Mouse (Mus musculus) spleen, postnatal 14 days (tissue): ENCODE measurements around the gene Dohh.

ENCODE experiments used
- DNase-seq, 2 experiments: peaks; one replicate each; pipeline ENCODE4 v3.0.0; 2021 to 2022; ENCODE audit warnings: low spot score in 2 of 2

Gene Dohh

DNA sequence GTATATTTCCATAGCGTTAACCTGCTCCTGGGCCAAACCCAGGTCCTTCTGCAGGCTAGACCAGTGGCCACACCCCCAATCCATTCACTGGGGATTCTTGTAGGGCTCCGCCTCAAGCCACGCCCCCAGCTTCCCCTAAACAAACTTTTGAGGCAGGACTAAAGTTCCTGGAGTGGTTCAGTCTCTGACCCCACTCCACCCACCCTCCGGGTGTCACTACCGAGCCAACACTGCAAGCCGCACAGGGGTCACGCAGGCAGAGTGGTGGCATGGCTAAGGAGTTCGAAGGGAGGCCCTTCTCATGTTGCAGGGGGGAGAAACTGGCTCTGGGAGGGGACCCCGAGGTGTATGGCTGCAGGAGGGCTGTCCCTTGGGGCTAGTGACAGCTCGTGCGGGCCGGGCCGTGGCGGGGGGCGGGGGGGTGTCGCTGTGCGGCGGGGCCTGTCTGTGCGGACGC is 45.4 kb downstream of the Dohh start:
- peak; percentile 67 to 73 for DNase-seq

DNA sequence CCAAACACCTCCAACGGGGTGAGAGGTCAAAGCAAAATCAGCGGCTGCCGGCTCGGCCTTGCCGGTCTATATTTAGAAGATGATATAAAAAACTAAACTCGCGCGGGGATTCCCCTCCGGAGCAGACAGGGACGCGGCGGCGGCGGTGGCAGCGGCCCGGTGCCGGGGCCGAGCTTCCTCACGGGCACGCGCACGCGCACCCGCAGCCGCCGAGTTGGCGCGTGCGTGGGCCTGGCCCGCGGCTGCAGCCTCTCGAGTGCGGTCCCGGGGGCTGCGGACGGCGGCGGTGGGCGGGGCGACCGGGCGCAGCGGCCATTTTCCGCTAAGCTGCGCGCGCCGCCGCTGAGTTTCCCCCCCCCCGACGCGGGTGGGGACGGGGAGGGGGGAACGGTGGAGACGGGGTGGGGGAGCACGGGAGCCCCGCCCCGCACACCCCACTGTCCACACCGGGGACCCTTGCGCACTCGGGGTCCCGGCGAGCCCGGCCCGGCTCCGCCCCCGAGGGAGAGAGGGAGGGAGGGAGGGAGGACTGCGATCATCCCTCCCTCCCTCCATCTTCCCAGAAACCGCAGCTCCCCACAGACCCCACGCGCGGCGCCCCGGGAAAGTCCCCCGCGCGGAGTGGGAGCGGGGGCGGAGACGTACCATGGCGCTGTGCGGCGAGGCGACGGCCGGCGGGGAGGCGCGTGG is 46.1 kb downstream of the Dohh start:
- DNase-seq: peak; percentile 54 to 71

DNA sequence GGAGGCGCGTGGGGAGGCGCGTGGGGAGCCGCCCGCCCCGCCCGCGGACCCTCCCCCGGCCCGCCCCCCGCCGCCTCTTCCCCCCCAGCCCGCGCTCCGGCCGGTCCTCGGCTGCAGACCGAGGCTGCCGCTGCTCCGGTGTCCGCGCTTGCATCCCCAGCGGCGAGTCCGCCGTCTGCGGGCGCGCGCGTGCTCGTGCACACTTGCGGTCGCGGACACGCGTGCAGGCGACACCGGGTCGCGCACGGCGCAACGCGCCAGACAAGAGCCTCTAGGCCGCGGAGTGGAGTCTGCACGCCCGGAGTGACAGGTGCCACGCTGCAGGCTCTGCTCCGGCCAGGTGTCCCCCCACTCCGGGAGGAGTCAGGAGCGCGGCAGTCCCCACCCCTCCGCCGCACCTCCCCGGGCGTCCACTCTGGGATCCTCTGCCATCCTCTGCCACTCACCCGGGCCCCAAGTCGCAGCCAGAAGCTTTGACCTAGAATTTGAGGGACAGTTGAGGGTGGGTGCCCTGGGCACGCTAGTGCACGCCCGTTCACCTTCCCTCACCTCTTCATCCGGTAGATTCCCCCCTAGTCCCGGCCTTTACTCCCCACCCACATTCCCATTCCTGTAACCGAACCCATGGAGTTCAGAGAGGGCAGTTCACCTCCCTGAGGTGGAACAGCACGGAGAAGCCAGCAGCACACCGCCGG is 46.8 kb downstream of the Dohh start:
- DNase-seq: peak in 1 of 2 experiments; percentile 15

DNA sequence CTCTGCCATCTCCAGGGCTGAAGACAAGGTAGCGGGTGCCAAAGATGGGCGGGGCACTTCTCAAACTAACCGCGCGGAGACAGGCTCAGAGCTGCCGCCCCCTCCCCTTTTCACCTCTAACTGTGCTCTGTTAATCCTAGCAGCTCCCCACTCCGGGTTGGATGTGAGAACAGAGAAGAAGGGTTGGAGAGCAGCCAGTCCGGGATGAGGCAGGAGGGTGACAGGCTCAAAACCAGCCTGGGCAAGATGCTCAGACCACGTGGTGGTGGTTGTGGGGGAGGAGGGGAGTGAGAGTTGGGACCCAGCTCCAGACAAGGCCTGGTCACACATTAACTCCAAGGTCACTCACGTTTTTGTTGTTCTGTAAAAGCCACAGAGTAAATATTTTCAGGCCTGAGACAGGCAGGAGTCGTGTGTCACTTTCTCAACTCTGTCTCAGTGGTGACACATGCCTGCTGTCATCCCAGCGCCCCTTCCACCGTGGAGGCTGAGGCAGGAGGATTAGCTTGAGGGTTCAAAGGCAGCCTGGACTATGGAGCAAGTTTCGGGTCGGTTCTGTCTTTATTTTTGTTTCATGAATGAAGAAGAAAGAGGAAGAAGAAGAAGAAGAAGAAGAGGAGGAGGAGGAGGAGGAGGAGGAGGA is 47.4 kb downstream of the Dohh start:
- peak in 1 of 2 experiments; percentile 6 for DNase-seq

DNA sequence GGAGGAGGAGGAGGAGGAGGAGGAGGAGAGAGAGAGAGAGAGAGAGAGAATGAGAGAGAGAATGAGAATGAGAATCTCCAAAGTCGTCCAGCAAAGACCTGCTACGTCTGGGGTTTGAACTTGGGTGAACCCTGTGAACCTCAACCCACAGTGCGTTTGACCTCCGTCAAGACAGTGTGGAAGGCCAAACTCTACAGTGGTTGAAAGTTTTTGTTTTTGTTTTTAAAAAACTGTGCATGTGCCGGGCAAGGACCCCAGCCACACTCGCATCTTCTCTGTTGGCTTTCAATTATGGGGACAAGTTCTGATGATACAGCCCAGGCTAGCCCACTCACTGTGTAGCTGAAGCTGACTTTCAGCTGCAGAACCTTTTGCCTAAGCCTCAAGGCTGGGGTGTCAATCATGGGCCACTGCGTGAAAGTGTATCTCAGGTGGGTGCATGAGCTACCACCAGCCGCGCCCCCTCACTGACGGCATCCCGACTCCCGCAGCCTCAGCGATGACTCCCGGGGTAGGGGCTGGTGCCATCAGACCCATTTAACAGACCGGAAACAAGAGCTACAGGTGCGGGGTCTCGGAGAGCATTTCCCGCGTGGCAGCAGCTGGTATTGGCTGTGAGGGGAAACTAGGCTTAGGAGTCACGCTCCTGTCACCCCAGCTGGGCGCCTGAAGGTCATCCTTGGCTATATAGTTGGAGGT is 48.1 kb downstream of the Dohh start:
- DNase-seq: peak in 1 of 2 experiments; percentile 12

DNA sequence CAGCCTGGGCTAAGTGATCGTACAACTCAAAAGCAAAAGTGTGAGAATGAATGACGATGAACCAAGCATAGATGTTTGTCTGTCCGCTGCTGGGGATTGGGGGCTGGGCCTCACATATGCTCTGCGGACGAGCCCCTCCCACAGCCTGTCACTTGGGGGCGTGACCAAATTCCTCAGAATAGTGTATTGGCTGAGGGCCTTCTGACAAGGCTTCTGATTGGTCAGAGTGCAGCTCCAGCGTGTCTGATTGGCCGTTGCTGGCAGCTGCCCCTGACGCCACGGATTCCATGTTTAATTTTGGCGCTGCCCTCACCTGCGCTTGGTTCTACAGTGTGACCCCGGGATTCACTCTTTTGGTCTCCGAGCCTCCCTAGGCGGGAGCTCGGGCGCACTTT is 48.6 kb downstream of the Dohh start:
- peak; percentile 74 to 84 for DNase-seq

DNA sequence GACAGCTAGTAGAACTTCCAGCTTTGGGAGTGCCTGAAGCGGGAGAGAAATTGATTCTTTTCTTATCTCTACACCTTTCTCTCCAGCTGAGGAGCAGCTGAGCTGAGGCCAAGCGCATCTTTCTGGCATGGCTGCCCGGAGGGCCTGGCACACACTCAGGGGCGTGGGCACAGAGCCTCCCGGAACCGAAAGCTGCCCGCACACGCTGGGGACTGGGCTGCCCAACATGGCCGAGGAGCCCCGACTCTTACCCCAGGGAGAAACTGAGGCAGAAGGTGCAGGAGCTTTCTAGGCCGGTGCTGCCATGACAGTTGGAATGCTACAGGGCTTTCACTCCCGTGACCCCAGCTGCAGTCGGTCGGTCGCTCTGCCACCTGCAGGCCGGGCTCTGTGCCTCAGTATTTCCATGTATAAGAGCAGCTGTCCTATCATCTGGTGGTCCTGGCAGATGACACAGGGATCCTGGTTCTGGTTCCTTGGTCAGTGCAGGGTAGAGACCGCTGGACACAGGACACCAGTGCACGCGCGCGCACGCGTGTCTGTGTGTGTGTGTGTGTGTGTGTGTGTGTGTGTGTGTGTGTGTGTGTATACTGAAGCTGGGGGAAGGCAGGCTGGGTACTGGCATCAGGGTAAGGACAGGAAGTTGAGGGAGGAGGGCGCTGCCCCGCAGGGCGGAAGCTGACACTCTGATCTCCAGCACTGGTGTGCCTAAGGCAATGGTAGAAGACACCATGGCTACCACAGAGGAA is 49.5 kb downstream of the Dohh start:
- DNase-seq: peak; percentile 36 to 51

DNA sequence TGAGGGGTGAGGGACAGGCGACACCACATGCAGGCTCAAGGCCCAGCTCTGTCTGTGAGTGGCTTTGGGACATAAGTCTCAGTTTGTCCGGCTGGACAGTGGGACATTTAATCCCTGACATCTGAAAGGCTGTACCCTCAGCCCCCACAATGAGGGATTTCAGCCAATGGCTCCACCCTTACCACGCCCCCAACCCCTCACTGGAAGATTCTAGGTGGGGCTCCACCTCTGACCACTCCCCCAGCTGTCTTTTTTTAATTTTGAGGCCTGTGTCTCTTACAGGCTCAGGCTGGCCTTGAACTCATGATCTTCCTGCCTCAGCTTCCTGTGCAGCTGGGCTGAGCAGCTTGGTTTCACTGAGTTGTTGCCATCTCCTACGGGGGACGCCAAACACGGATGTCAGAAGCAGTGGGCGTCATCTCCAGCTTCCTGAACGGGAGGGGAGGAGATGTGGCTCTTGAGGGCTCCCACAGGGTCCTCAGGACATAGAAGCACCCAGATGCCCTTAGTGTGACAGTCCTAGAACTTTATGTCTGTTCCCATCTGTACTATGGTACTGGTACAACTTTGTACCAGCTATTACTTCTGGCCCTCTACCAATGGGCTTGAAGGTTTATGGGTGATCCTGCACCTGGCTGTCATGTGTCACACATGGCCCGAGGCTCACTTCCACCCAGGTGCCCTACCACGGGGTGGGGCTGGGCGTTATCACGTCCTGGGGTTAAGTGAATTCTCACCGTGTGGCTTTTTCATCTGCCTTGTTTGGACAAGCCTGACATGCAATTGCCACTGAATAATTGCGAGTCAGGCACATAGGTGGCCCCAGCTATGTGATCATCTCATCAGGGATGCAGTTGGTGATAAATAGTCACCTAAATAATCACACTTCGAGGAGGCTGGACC is 50.4 kb downstream of the Dohh start:
- DNase-seq: no peak

DNA sequence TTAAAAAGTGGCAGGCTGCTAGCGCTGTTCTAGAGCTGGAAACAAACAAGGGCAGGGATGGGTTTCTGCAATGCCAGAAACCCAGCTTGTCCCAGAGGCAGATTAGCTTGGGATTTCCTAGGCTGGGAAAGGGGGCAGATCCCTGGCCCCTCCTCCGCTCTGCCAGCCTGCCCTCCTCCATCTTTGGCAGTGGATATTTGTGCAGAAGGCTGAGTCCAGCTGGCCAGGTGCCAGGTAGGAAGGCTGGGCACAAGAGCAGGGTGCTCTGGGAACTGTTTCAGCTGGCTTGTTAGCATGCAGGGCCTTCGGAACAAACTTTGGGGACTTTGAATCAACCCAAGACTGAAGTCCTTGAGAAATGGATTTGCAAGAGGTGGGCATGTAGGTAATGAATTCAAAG is 51.2 kb downstream of the Dohh start:
- DNase-seq: no peak
